Mouse (Mus musculus): ENCODE measurements around the gene Inpp5f. TPM values are rescaled to one million over a fixed set of nuclear protein-coding genes. Genes with fewer than 3 reads are reported as not detected.

The Inpp5f gene
- polyA plus RNA-seq, 1 experiment from 2014 or later, result 16.7 TPM

DNA sequence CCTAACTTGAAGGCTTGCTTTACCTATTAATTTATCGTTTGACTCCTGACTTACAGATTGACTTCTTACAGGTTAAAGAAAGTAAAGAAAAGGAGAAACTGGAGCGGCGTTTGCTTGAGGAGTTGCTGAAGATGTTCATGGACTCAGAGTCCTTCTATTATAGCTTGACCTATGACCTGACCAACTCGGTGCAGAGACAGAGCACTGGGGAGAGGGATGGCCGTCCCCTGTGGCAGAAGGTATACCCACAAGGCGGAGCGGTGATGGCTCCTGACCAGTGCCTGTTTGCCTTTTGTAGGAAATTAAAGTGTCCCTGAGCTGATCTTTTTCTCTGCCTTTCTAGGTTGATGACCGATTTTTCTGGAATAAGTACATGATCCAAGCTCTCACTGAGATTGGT, 52.8 kb downstream of the Inpp5f start:
- Histone ChIP-seq H3K4me1 (ENCODE audit: control insufficient read depth, insufficient read depth, low read length) (peaks cover 8% of the 10 kb centered on the region; the same call in 1 of the 2 replicates), H3K9me3 (replicated peaks; ENCODE audit: control insufficient read depth, low read length) (no peaks in the 10 kb centered on the region), H3K4me3 (ENCODE audit: low read depth, low read length) (no peak overlapping the region), H3K9ac (ENCODE audit: low read depth, low read length) (no peak overlapping the region), H3K27ac (ENCODE audit: low read depth, low read length) (no peak overlapping the region), H3K36me3 (ENCODE audit: control insufficient read depth, insufficient read depth, low read length) (no peaks in the 10 kb centered on the region), H3K4me2 (no peak overlapping the region), H3K27me3 (ENCODE audit: control insufficient read depth, insufficient read depth, low read length) (no peaks in the 10 kb centered on the region)
- WGBS (ENCODE audit: insufficient replicate concordance), result 88% methylated on average over 8 of the region's 8 CpGs
- ATAC-seq (replicated peaks; ENCODE audit: insufficient number of reproducible peaks, low FRiP score, low TSS enrichment), result no peak

DNA sequence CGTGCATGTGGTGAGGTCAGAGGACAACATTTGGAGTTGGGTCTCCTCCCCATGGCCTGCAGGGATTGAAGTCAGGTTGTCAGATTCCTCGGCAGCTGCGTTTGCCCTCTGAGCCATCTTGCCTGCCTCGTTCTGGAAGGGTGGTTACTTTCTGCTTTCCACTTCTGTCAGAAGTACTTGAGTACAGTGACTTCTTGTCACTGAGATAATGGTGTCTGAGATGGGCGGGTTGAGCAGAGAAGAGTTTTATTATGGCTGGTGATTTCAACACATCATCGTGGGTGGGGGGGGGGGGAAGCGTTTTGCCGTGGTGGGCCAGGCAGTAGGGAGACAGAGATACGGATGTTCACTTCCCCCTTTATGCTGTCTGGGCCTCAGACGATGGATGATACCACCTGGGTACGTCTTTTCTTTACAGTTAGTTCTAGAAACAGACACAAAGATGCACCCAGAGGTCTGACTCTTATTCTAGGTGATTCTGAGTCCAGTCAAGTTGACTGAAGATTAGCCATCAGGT, 53.8 kb downstream of the Inpp5f start:
- Histone ChIP-seq H3K36me3 (ENCODE audit: control insufficient read depth, insufficient read depth, low read length) (no peaks in the 10 kb centered on the region), H3K4me2 (no peak overlapping the region), H3K4me1 (ENCODE audit: control insufficient read depth, insufficient read depth, low read length) (peaks cover 8% of the 10 kb centered on the region; the same call in 1 of the 2 replicates), H3K9ac (ENCODE audit: low read depth, low read length) (no peak overlapping the region), H3K9me3 (replicated peaks; ENCODE audit: control insufficient read depth, low read length) (no peaks in the 10 kb centered on the region), H3K4me3 (ENCODE audit: low read depth, low read length) (no peak overlapping the region), H3K27ac (ENCODE audit: low read depth, low read length) (no peak overlapping the region), H3K27me3 (ENCODE audit: control insufficient read depth, insufficient read depth, low read length) (no peaks in the 10 kb centered on the region)
- ATAC-seq (replicated peaks; ENCODE audit: insufficient number of reproducible peaks, low FRiP score, low TSS enrichment), result no peak
- 72% methylated on average over 11 of the region's 11 CpGs for WGBS (ENCODE audit: insufficient replicate concordance)

DNA sequence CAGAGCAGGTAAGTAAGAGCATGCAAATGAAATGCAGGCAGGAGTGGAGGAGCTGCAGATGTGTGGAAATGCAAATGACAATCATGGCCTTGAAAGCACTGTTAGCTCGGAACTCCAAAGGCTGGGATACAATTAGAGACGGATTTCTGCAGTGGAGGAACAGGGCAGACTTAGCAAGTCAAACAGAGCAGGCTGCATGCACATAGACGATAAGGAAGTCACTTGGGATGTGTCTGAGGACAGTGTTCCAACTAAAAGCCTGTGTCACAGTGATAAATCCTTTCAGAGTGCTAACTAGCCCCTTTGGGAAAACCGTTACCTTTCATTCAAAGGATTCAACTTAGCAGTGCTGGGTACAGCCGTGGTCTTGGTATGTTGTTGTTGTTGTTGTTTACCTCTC, 56.7 kb downstream of the Inpp5f start:
- no peak for ATAC-seq (replicated peaks; ENCODE audit: insufficient number of reproducible peaks, low FRiP score, low TSS enrichment)
- Histone ChIP-seq H3K36me3 (ENCODE audit: control insufficient read depth, insufficient read depth, low read length) (no peaks in the 10 kb centered on the region), H3K9me3 (replicated peaks; ENCODE audit: control insufficient read depth, low read length) (no peaks in the 10 kb centered on the region), H3K4me3 (ENCODE audit: low read depth, low read length) (no peak overlapping the region), H3K27ac (ENCODE audit: low read depth, low read length) (no peak overlapping the region), H3K4me1 (ENCODE audit: control insufficient read depth, insufficient read depth, low read length) (peaks cover 18% of the 10 kb centered on the region), H3K27me3 (ENCODE audit: control insufficient read depth, insufficient read depth, low read length) (no peaks in the 10 kb centered on the region), H3K4me2 (no peak overlapping the region), H3K9ac (ENCODE audit: low read depth, low read length) (no peak overlapping the region)
- 46% methylated on average over 5 of the region's 5 CpGs for WGBS (ENCODE audit: insufficient replicate concordance)

DNA sequence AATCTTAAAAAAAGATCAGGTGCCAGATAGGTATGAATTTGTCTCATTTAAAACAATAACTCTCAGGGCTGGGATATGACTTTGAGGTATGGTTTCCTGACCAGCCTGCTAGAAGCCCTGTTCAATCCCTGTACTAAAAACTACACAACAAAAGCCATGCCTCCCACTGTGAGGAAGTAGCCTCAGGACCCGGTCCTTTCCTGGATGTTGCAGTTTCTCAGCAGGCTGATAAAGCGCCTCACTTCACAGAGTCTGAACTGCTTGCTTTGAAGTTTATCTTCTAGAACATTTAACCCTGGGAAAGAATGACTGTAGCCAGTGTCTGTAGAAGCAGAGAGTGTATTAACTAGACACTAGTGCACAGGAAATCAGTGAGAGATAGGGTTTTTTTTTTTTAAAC, 57.7 kb downstream of the Inpp5f start:
- H3K36me3 ChIP-seq (ENCODE audit: control insufficient read depth, insufficient read depth, low read length), result no peaks in the 10 kb centered on the region
- H3K9me3 ChIP-seq (replicated peaks; ENCODE audit: control insufficient read depth, low read length), result no peaks in the 10 kb centered on the region
- H3K27ac ChIP-seq (ENCODE audit: low read depth, low read length), result no peak overlapping the region
- H3K4me2 ChIP-seq, result no peak overlapping the region
- H3K4me1 ChIP-seq (ENCODE audit: control insufficient read depth, insufficient read depth, low read length), result peaks cover 20% of the 10 kb centered on the region
- no peak overlapping the region for H3K9ac ChIP-seq (ENCODE audit: low read depth, low read length)
- no peak for ATAC-seq (replicated peaks; ENCODE audit: insufficient number of reproducible peaks, low FRiP score, low TSS enrichment)
- no peaks in the 10 kb centered on the region for H3K27me3 ChIP-seq (ENCODE audit: control insufficient read depth, insufficient read depth, low read length)
- 17% methylated on average over 2 of the region's 2 CpGs for WGBS (ENCODE audit: insufficient replicate concordance)
- H3K4me3 ChIP-seq (ENCODE audit: low read depth, low read length), result no peak overlapping the region

DNA sequence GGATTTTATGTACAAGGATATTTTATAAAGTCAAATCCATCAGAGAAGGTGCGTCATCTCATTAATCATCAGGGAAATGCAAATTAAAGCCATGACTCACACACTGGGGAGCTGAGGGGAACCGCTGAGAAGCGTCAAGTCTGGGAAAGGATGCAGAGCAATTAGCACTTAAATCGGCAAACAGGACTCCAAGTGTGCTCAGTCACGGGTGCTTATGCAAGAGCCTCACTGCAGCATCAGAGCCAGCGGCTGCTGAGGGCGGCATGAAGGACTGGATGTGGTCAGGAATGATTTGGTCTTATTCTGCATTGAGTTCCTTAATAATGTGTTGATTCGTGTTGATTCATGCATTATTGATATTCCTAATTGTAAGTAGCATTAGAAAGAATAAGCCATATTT, 60.8 kb downstream of the Inpp5f start:
- H3K9me3 ChIP-seq (replicated peaks; ENCODE audit: control insufficient read depth, low read length), result no peaks in the 10 kb centered on the region
- H3K36me3 ChIP-seq (ENCODE audit: control insufficient read depth, insufficient read depth, low read length), result no peaks in the 10 kb centered on the region
- no peak for ATAC-seq (replicated peaks; ENCODE audit: insufficient number of reproducible peaks, low FRiP score, low TSS enrichment)
- peaks cover 14% of the 10 kb centered on the region; the same call in 1 of the 2 replicates for H3K4me1 ChIP-seq (ENCODE audit: control insufficient read depth, insufficient read depth, low read length)
- peak overlapping the region; percentile 62 for H3K4me2 ChIP-seq
- H3K27me3 ChIP-seq (ENCODE audit: control insufficient read depth, insufficient read depth, low read length), result no peaks in the 10 kb centered on the region
- 13% methylated on average over 8 of the region's 8 CpGs for WGBS (ENCODE audit: insufficient replicate concordance)
- H3K9ac ChIP-seq (ENCODE audit: low read depth, low read length), result no peak overlapping the region
- peak overlapping the region; percentile 20; the same call in 1 of the 2 replicates for H3K4me3 ChIP-seq (ENCODE audit: low read depth, low read length)
- H3K27ac ChIP-seq (ENCODE audit: low read depth, low read length), result peak overlapping the region; percentile 60

DNA sequence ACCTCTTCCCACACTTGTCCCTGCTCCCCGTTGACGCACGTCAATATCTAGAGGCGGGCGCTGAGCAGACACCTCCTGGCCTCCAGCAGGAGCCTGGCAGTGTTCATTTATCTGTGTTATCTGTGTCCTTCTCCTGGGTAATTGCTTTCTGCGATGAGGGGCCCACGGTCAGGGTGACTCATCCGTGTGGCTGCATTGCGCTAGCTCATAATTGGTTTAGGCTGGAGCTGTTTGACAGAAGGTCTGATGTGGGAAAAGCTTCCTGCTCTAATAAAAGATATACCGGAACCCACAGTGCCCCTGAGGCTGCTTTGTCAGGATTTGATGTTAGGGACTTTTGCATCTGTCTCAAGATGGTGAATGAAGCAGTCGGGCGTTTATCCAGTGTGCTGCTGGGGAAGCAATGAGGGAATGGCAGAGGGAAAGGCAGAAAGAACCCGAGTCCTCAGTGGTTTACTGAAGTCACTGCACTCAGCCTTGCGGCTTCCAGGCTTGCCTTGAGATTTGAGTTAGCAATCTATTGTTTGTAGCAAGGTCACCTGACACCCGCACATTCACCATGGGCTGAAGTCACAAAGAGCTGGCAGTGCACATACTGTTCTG, 61.4 kb downstream of the Inpp5f start:
- ATAC-seq (replicated peaks; ENCODE audit: insufficient number of reproducible peaks, low FRiP score, low TSS enrichment), result peak; percentile 46; the same call in 1 of the 2 replicates
- peaks cover 14% of the 10 kb centered on the region; the same call in 1 of the 2 replicates for H3K4me1 ChIP-seq (ENCODE audit: control insufficient read depth, insufficient read depth, low read length)
- WGBS (ENCODE audit: insufficient replicate concordance), result 5% methylated on average over 15 of the region's 15 CpGs

DNA sequence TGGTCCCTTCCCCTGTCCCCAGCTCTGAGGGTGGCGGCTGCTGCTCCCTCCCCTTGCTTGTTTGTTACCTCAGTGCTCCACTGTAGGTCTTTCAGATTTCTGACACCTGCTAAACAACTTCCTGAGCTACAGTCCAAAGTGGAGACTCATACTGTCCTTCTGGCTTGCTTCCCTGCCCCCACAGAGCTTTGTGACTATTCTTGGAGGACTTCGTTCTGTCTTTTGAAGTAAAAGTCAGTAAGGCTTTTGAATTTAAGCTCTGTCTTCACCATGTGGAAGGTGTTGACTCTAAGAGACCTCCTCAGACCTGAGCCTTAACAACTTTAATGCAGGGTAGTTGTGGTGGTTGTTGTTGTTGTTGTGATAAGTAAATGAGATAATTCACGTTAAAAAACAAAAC, 67.4 kb downstream of the Inpp5f start:
- Histone ChIP-seq H3K27ac (ENCODE audit: low read depth, low read length) (no peak overlapping the region), H3K4me3 (ENCODE audit: low read depth, low read length) (no peak overlapping the region), H3K36me3 (ENCODE audit: control insufficient read depth, insufficient read depth, low read length) (no peaks in the 10 kb centered on the region), H3K9me3 (replicated peaks; ENCODE audit: control insufficient read depth, low read length) (no peaks in the 10 kb centered on the region), H3K4me2 (no peak overlapping the region), H3K9ac (ENCODE audit: low read depth, low read length) (no peak overlapping the region), H3K4me1 (ENCODE audit: control insufficient read depth, insufficient read depth, low read length) (no peaks in the 10 kb centered on the region; the same call in 1 of the 2 replicates), H3K27me3 (ENCODE audit: control insufficient read depth, insufficient read depth, low read length) (no peaks in the 10 kb centered on the region)
- WGBS (ENCODE audit: insufficient replicate concordance), result 55% methylated on average over 3 of the region's 3 CpGs
- no peak for ATAC-seq (replicated peaks; ENCODE audit: insufficient number of reproducible peaks, low FRiP score, low TSS enrichment)

More for the DNA sequence above, 61.4 kb downstream of the Inpp5f start:
- H3K9ac ChIP-seq (ENCODE audit: low read depth, low read length), result peak overlapping the region; percentile 43; the same call in 1 of the 2 replicates
- H3K36me3 ChIP-seq (ENCODE audit: control insufficient read depth, insufficient read depth, low read length), result no peaks in the 10 kb centered on the region
- peak overlapping the region; percentile 20; the same call in 1 of the 2 replicates for H3K4me3 ChIP-seq (ENCODE audit: low read depth, low read length)
- H3K27ac ChIP-seq (ENCODE audit: low read depth, low read length), result peak overlapping the region; percentile 60
- no peaks in the 10 kb centered on the region for H3K27me3 ChIP-seq (ENCODE audit: control insufficient read depth, insufficient read depth, low read length)
- no peaks in the 10 kb centered on the region for H3K9me3 ChIP-seq (replicated peaks; ENCODE audit: control insufficient read depth, low read length)
- peak overlapping the region; percentile 62 for H3K4me2 ChIP-seq

DNA sequence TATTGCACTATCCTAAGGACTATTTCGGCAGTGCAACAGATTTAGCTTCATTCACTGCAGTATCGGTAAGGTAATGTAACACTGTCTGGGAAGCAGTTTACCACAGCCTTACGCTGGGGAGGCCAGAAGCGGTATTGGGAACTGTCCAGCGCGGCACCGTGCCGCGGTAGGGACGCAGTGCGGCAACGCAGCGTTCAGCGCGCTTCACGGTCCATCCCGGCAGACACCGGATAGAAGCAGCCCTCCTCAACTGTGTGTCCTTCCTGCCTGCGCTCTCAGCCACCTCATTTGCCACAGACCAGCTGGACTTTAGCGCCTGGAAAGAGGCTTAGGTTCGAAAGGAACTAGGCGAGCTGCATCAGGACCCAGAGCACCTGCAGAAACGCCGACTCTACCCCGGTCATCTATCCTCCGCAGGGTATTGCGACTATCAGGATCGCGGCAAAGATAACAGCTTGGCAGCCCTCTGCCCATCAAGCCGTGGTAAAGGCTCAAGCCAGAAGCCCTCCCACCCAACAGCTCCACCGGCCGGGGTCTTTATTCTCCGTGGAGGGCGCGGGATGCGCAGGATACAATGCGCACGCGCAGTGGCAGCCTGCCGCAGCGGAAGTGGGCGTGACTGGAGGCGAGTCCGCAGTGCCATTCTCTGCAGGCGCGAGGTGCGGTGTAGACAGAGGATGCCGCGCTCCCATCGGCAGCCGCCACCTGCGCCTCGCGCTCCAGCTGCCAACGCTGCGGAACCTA, 76.9 kb downstream of the Inpp5f start:
- Histone ChIP-seq H3K27ac (ENCODE audit: low read depth, low read length) (no peak overlapping the region), H3K9ac (ENCODE audit: low read depth, low read length) (no peak overlapping the region), H3K27me3 (ENCODE audit: control insufficient read depth, insufficient read depth, low read length) (no peaks in the 10 kb centered on the region), H3K36me3 (ENCODE audit: control insufficient read depth, insufficient read depth, low read length) (peaks cover 15% of the 10 kb centered on the region), H3K4me1 (ENCODE audit: control insufficient read depth, insufficient read depth, low read length) (no peaks in the 10 kb centered on the region), H3K9me3 (replicated peaks; ENCODE audit: control insufficient read depth, low read length) (peaks cover 4% of the 10 kb centered on the region), H3K4me3 (ENCODE audit: low read depth, low read length) (peak overlapping the region; percentile 52), H3K4me2 (peak overlapping the region; percentile 69)
- WGBS (ENCODE audit: insufficient replicate concordance), result 55% methylated on average over 56 of the region's 56 CpGs
- peak; percentile 68; the same call in 1 of the 2 replicates for ATAC-seq (replicated peaks; ENCODE audit: insufficient number of reproducible peaks, low FRiP score, low TSS enrichment)

All from heart, embryonic 11.5 days (tissue).